Mouse (Mus musculus): ENCODE measurements around the gene Lima1.

Gene Lima1

DNA sequence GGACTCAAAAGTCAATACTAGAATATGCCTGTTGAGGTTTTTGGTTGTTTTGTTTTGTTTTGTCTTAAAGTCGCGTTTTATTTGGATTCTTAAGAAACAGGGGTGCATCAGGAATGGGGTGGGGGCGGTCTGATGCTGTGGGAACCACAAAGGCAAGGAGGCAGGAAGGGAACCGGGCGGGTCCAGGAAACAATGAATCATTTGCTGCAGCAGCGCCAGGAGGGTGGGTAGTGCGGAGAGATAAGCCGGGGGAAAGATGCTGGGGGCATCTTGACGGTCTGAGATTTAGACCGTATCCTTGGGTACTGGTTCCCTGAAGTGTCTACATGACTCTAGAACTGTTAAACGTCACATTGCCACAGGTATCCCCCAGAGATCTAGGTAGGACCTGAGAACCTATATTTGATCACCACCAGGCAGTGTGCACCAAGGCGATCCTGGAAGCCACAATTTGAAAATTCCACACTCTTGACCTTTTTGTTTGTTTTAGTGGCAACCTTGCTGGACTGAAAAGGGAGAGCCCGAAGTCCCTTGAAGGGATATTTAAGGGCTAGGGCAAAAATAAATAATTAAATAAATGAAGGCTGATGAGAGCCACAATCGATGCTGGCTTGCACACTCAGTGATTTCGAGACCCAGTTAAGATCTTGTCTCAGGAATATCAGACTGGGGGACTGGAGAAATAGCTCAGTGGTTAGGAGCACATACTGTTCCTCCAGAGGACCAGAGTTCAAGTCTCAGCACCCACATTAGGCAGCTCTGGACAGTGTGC lies 8.6 kb downstream of the Lima1 start:
- DNase-seq, result no peak

- no peak for DNase-seq
Measured at GRCm38 (mm10) chr15:99865942-99866341, 9.3 kb downstream of the Lima1 start.

DNA sequence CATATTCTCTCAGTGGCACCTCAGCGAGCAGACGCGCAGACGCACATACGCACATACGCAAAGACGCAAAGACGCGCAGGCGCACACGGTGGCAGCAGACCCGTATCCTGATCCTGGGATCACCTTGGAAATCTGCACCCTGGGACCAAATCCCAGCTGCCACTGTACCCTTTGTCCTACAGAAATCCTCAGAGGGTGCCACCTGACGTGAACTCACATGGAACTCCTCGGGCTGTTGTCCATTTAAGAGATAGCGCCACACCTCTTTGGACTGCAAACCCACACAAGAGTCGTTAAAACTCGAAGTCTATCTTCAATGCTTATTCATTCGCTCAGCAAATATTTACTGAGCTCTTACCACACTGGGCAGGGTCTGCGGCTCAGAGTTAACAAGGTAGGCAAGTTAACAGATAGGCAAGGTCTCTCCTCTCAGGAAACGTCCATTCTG lies 9.7 kb downstream of the Lima1 start:
- DNase-seq, result no peak

GRCm38 (mm10) chr15:99865046-99865445 lies 10.2 kb downstream of the Lima1 start:
- DNase-seq, result no peak

- no peak for DNase-seq
Measured at GRCm38 (mm10) chr15:99863786-99864185, 11.5 kb downstream of the Lima1 start.

DNA sequence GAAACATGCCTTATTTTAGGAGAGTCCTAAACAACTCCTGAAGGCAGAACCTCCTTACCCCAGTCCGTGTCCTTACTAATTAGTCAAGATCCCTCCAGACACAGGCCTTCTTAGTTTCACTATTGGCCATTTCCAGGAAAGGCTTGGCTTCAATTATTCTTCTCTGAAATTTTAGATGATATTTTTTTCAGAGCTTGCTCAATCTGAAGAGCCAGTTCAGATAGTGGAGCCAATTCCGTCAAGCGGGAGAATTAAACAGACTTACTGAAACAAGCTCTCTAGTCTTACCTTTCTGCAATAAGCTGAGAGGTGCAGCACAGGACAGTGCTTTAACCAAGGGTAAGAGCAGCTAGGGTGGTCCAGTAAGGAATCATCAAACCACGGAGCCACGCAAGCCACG lies 11.9 kb downstream of the Lima1 start:
- DNase-seq, result no peak

DNA sequence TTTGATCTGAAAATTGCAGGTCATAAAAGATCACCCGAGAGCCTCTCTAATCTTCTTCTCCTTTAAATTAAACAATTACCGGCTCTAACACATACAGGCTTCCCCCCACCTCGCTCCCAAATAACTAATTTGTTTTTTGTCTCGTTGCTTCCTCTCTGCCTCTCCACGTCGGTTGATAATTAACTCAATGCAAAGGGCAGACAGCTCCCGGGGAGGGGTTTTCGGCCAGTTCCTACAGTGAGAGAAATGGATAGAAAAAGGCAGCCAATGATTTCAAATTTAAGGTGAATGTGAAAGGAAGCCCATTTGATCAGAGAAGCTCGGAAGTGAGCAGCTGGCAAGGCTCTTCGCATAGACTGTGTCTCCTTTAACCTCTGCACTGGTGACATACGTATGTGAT lies 12.8 kb downstream of the Lima1 start:
- no peak for DNase-seq

- no peak for DNase-seq
Measured at GRCm38 (mm10) chr15:99861955-99862354, 13.3 kb downstream of the Lima1 start.

DNA sequence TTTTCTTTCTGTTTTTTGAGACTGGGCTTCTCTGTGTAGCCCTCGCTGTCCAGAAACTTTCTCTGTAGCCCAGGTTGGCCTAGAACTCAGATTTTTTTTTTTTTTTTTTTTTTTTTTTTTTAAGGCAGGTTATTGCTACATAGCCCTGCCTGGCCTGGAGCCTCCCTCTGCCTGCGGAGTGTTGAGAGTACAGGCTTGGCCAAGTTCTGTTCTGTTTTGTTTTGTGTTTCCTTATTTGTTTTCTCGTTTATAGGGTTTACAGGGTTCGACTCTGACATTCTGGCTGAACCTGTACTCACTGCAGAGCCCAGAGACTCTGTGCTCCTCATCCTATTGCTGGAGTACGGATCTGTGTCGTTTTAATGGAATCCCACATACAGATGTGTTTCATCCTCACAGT lies 13.7 kb downstream of the Lima1 start:
- no peak for DNase-seq

DNA sequence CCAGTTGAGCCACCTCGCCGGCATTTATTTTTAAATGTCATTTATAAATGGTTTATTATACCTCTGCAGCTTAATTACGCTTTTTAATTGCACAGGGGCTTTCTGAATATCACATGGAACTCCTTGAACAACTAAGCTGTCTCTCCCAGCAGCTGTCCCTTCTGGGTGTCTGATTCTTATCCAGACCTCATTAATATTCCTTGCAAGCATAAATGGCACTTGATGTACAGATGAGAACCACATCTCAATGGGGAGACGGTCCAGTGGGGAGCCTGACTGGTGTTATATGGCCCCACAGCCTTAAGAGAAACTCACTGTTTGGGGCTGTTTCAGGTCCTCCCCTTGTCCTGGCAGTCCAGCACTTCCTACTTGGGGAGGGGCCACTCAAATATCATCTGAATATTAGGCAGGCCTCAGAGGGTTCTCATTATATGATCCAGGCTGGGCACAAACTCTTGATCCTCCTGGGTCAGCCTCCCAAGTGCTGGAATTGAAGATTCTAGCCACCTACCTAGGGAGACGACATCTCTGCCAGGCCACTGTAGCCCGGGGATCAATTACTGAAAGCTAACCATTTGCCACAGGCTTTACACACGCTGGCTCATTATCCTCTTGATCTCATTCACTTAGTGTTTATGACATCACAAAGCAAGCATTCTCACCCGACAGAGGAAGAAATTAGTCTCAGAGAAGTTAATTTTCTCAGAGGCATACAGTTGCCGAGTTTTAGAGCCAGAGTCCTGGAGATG lies 15.4 kb downstream of the Lima1 start:
- no peak for DNase-seq

- no peak for DNase-seq
Measured at GRCm38 (mm10) chr15:99857479-99857878, 17.8 kb downstream of the Lima1 start.

- DNase-seq, result no peak
Measured at GRCm38 (mm10) chr15:99855119-99855518, 20.1 kb downstream of the Lima1 start.

DNA sequence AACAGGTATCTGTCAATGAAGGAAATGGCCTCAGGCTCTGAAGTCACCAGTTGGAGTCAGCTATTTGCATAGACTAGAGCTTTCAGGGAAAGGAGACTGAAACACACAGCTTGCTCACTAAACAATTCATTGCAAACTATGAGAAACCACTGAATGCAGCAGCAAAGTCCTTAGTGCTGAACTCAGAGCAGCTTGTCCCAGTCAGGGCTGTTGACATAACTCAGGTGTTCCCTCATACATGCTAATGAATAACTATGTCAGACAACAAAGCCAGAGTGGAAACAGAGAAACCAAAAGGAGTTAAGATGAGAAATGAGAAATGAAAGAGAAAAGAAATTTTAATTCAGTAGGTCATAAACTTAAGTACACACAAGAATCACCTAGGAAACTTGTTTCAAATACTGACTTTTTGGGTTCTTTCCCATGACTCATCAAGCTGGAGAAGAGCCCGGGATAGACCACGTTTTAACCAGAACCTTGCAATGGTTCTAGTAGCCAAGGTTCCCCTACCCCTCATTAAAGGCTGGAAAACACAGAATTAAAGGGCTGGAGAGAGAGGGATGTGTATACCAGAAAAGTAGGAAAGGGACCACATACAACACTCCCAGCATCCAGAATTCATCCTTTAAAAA lies 22.5 kb downstream of the Lima1 start:
- DNase-seq, result no peak

DNA sequence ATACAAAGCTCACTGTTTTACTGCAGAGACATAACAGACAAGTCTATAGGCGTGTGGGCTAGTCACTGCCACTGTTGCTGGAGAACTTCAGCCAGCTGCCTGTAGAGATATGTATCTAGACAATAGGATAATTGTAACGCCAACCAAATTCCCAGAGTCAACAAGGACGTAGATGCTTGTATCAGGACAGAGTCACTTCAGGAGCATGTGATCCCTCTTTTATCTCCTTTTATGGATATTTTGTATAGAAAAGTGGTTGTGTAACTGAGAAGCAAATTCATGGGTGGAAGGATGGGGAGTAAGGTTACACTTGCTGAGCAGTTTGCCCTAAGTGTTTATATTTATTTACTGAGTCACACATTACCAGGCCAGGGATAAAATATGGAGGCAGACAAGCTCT lies 25.0 kb downstream of the Lima1 start:
- DNase-seq, result no peak

- DNase-seq, result no peak
Measured at GRCm38 (mm10) chr15:99847937-99848336, 27.3 kb downstream of the Lima1 start.

- DNase-seq, result no peak
Measured at GRCm38 (mm10) chr15:99847207-99847881, 27.9 kb downstream of the Lima1 start.

DNA sequence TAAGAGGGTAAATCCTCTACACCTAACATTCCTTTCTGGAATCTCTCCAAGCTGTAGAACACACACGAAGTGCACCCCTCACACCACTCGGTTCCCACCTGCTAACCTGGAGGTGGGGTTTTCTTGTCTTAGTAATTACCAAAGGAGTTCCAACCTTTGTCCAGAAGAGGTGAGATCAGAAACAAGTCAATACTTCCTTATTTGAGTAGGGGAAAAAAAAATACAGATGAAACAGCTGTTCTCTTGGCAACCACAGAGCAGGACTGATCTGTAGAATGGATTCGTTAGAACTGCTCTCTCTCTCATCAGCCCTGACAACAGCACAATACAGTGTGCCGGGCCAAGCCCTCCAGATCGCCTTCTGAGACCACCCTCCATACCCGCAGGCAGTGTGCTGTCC lies 28.6 kb downstream of the Lima1 start:
- no peak for DNase-seq

DNA sequence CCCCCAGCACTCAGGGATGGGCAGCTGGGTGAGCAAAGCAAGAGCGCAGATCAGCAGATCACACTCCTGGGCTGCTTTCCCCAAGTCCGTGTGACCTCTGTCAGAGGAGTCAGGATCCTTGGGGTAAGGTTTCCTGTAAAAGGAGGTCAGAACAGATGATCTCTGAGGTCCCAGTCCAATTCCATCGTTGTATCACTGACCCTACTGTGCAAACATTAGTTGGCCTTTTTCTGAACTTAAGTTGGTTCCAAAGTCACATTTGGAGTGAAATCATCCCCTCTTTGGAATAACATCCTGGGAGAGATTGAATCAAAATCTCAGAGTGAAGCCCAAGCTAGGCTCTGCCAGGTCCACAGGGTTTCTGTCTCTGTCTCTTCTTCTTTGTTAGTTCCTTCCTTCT lies 31.4 kb downstream of the Lima1 start:
- DNase-seq, result no peak

- no peak for DNase-seq
Measured at GRCm38 (mm10) chr15:99839910-99840309, 35.3 kb downstream of the Lima1 start.

- no peak for DNase-seq
Measured at GRCm38 (mm10) chr15:99839165-99839840, 36.0 kb downstream of the Lima1 start.

GRCm38 (mm10) chr15:99837561-99837960 lies 37.7 kb downstream of the Lima1 start:
- DNase-seq, result peak; percentile 36

DNA sequence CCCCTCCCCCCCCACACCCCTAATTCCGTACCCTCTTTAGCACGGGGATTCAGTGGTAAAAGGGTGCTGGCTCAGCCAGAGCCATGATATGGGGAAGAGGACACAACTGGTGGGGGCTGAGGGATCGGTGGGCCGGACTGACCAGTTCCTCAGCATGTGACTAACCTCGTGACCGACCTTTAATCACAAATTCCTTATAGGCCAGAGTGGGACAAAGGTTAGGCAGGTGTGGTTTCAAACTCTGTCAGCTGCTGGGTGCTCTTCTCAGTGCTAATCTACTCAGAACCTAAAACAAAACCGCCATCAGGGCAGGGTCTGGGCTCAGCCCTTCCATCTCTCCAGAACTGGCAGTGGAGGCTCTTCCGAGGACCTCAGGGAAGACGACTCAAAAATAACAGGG lies 40.1 kb downstream of the Lima1 start:
- no peak for DNase-seq

GRCm38 (mm10) chr15:99834681-99835080 lies 40.6 kb downstream of the Lima1 start:
- no peak for DNase-seq

Measured in cerebellum, adult 11 months (tissue).